Mouse (Mus musculus) cerebellum, adult 2 months (tissue): Measurements from ENCODE around the gene Wdr81. TPM values are rescaled to one million over a fixed set of nuclear protein-coding genes. Genes with fewer than 3 reads are reported as not detected.

Source experiments
- DNase-seq, 2 experiments: peaks; one replicate each; pipeline ENCODE4 v3.0.0; 2021
- H3K27ac ChIP-seq: fragments of 200-500 bp; 2 replicates; pipeline ENCODE4 v1.5.1; 2012; ENCODE audit warnings: low read length, control low read depth, inconsistent platforms; ENCODE audit not compliant: insufficient read depth
- H3K27me3 ChIP-seq: fragments of 200-500 bp; 2 replicates; pipeline ENCODE4 v1.6.1; 2012; ENCODE audit warnings: inconsistent platforms, mild to moderate bottlenecking, low read length, moderate library complexity; ENCODE audit not compliant: control insufficient read depth, insufficient read depth
- H3K4me1 ChIP-seq: fragments of 200-500 bp; 2 replicates; pipeline ENCODE4 v1.6.1; 2011; ENCODE audit warnings: low read length; ENCODE audit not compliant: control insufficient read depth, insufficient read depth
- H3K4me3 ChIP-seq: fragments of 200-500 bp; replicated peaks from 2 replicates; pipeline ENCODE3; 2011; ENCODE audit warnings: mild to moderate bottlenecking, low read depth, low read length, control low read depth; ENCODE audit not compliant: insufficient read depth
- CTCF ChIP-seq: fragments of 200-500 bp; IDR thresholded peaks from 2 replicates; pipeline ENCODE4 v1.5.1; 2011; ENCODE audit warnings: low read depth, mild to moderate bottlenecking, control low read depth, low read length, moderate library complexity, borderline replicate concordance; ENCODE audit not compliant: insufficient read depth
- POLR2A ChIP-seq: fragments of 200-500 bp; IDR thresholded peaks from 2 replicates; pipeline ENCODE4 v1.6.1; 2011; ENCODE audit warnings: low read length, control low read depth, borderline replicate concordance; ENCODE audit not compliant: insufficient read depth
- WGBS: fragments of 180-500 bp; shearing (Covaris S2); methylation state at CpG from one replicate; pipeline ENCODE4 v1.1.7; 2018; 5-methylcytosine and 5-hydroxymethylcytosine counted together
- polyA plus RNA-seq: library from polyadenylated mRNA; depleted of rRNA; stranded (reverse); fragments of >200 nt; gene quantifications from 2 replicates; pipeline ENCODE4 v1.2.3, GENCODE M21; 2012

The Wdr81 gene
- polyA plus RNA-seq, 1 experiment = 15.3 TPM

- 9% methylated on average over 9 of the region's 9 CpGs for WGBS
- Histone ChIP-seq H3K27ac (0 out of 2 replicates have a peak overlapping the region, but pooled peaks have one; percentile 22), H3K4me3 (no peak overlapping the region), H3K27me3 (no peaks in the 10 kb centered on the region), H3K4me1 (peaks cover 10% of the 10 kb centered on the region)
- DNase-seq = peak; percentile 44 to 56
- TF ChIP-seq POLR2A (no peak), CTCF (no peak)
Measured at GRCm38 (mm10) chr11:75462865-75463336, 8.4 kb upstream of the Wdr81 start.

GRCm38 (mm10) chr11:75462253-75462783, 7.8 kb upstream of the Wdr81 start:
- DNase-seq = peak; percentile 60 to 69
- no peaks in the 10 kb centered on the region for H3K27me3 ChIP-seq
- 3% methylated on average over 15 of the region's 16 CpGs for WGBS
- H3K27ac ChIP-seq = 0 out of 2 replicates have a peak overlapping the region, but pooled peaks have one; percentile 22
- H3K4me1 ChIP-seq = peaks cover 10% of the 10 kb centered on the region
- TF ChIP-seq POLR2A (no peak), CTCF (no peak)
- peak overlapping the region; percentile 79 for H3K4me3 ChIP-seq

GRCm38 (mm10) chr11:75461743-75462252, 7.3 kb upstream of the Wdr81 start:
- DNase-seq = no peak
- H3K27me3 ChIP-seq = no peaks in the 10 kb centered on the region
- 1% methylated on average over 30 of the region's 30 CpGs for WGBS
- TF ChIP-seq POLR2A (no peak), CTCF (no peak)
- H3K4me1 ChIP-seq = peaks cover 10% of the 10 kb centered on the region
- no peak overlapping the region for H3K27ac ChIP-seq
- peak overlapping the region; percentile 79 for H3K4me3 ChIP-seq

- H3K4me3 ChIP-seq = peak within 1 kb of the TSS; percentile 81
- TF ChIP-seq CTCF = no peak
- TF ChIP-seq POLR2A = peak; percentile 92
- WGBS = under 1% methylated on average over 46 of the region's 46 CpGs
- DNase-seq = peak; percentile 99 to 100
- no peaks in the 10 kb centered on the region for H3K27me3 ChIP-seq
- peak within 1 kb of the TSS; percentile 49 for H3K27ac ChIP-seq
- H3K4me1 ChIP-seq = peaks cover 10% of the 10 kb centered on the region
Measured at GRCm38 (mm10) chr11:75460844-75461742, 6.6 kb upstream of the Wdr81 start, which contains the start of gene Tlcd2. Tlcd2 (plus strand) TSS chr11:75461715.

DNA sequence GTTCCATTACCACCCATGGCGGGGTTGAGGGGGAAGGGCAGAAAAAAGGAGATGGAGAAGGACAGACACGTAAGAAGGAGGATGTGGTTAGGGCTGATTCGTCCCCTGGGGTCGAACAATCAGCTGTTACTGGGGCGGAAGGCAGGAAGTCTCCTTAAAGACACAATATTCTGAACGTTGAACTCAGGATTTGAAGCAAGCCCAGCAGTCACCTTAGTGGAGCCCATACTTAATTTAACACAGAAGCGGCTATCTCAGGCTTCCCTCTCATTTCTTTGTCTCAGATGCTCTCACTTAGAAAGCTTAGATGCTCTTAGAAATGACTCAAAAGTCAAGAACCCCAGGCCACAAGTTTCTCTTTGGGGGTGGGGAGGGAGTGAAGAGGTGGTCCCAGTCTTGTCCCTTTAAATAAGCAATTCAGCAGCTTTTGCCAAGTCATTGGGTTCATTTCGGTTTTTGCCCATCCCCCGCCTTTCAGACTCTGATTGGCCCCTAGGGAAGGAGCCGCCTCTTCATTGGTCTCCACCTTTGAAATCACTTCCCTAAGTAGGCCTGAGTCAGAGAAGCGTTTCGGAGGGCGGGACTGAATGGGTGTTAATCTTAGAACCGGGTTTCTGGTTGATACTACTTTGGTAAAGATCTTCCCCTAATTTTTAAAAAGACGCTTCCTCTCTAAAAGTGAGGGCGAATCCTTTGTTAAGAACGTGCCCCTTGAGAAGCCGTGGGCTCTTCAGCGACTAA, 5.8 kb upstream of the Wdr81 start:
- H3K4me1 ChIP-seq = peaks cover 10% of the 10 kb centered on the region
- no peak for TF ChIP-seq CTCF
- peak; percentile 15; the same call in 1 of the 2 replicates for TF ChIP-seq POLR2A
- WGBS = 4% methylated on average over 19 of the region's 19 CpGs
- peak overlapping the region; percentile 95 for H3K27ac ChIP-seq
- peak overlapping the region; percentile 81 for H3K4me3 ChIP-seq
- DNase-seq = peak; percentile 88 to 94
- H3K27me3 ChIP-seq = no peaks in the 10 kb centered on the region

DNA sequence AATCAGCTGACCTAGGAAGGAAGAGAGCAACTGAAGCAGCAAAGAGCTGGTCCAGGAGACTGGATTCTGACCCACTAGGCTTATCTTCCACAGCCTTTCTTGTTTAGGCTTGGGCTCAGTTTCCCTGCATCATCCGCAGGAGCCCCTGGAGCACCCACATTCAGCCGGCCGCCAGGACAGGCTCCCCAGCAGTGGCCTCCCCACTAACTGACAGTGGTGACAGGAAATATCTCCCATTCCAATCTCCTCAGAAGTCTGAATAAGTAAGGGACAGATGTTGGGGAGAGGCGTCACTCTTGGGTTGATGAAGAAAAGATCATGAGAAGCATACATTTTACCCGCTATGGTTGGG, 5.2 kb upstream of the Wdr81 start:
- Histone ChIP-seq H3K27me3 (no peaks in the 10 kb centered on the region), H3K4me3 (peak overlapping the region; percentile 81), H3K4me1 (peaks cover 13% of the 10 kb centered on the region), H3K27ac (peak overlapping the region; percentile 95)
- no peak for DNase-seq
- 36% methylated on average over 5 of the region's 5 CpGs for WGBS
- TF ChIP-seq POLR2A = no peak
- no peak for TF ChIP-seq CTCF

GRCm38 (mm10) chr11:75459141-75459711, 4.7 kb upstream of the Wdr81 start:
- Histone ChIP-seq H3K27me3 (no peaks in the 10 kb centered on the region), H3K27ac (no peak overlapping the region), H3K4me1 (peaks cover 13% of the 10 kb centered on the region), H3K4me3 (no peak overlapping the region)
- no peak for TF ChIP-seq CTCF
- TF ChIP-seq POLR2A = no peak
- 43% methylated on average over 5 of the region's 5 CpGs for WGBS
- no peak for DNase-seq
